Mouse (Mus musculus) retina, postnatal 1 day (tissue): Measurements from ENCODE around the gene Pkd2l1.

Source experiments
- DNase-seq: peaks from one replicate; pipeline ENCODE4 v3.0.0-alpha.2; 2012

The Pkd2l1 gene

DNA sequence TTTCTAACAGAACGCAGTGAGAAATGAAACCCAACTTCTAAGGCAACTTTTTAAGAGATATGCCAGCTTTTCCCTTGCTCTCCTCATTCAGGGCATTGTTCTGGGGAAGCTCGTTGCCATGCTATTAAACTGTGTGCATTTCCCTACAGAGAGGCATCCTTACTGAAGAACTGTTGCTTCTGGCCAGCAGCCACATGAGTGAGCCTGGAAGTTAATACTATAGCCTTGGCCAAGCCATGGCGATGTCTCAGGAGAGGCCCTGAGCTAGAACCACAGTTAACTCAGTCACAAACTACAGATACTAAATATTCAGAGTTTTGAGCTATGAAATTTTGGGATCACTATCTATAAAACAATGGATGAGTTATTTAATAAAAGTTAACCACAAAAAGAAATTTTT is 89.2 kb downstream of the Pkd2l1 start:
- no peak for DNase-seq

DNA sequence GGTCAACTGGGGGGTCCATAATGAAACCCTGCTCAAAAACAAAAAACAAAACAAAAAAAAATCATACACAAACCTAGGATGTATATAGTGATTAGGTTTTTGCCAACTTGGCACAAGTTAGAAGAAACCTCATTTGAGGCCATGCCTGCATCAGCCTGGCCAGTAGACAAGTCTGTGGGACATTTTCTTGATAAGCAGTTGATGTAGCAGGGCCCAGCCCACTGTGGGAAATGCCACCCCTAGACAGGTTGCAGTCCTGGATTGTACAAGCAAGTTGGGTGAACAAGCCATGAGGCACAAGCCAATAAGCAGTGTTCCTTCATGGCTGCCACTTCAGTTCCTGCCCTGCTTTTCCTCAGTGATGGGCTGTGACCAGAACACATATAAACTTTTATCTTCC is 91.4 kb downstream of the Pkd2l1 start:
- DNase-seq = no peak
